In genomic region chr17:24586532-24586931, GRCm38 (mm10) we compare ENCODE assay signal across 22 mouse cellular contexts. TPM values are rescaled to one million over a fixed set of nuclear protein-coding genes. Genes with fewer than 3 reads are reported as not detected.
DNase-seq lines count a peak whose midpoint lies in the region; ATAC-seq and TF ChIP-seq lines count a peak whose summit lies in the region.
"Had no signal": no experiment of that assay in that cellular context is flagged by ENCODE, and none has a peak within 500 bp of the region (broad histone marks: within the 10 kb centered on the region; RNA-seq: fewer than 3 reads in every experiment).

No protein-coding gene starts in this region.

- no peak overlapping the region for H3K4me2 ChIP-seq in CH12.LX (ENCODE audit: insufficient read depth, low read depth, poor library complexity, severe bottlenecking)
- H3K4me2 ChIP-seq in stomach, postnatal 0 days (replicated peaks; ENCODE audit: low read depth): no peak overlapping the region
- H3K4me2 ChIP-seq: embryonic facial prominence, embryonic 12.5 days; forebrain, embryonic 13.5 days; forebrain, embryonic 15.5 days had no signal

- no peak for TF ChIP-seq RAD21 in CH12.LX (IDR thresholded peaks at IDR 0.05; ENCODE audit: low read depth, low read length)

- in situ Hi-C loops in CH12.LX (cut with MboI; ENCODE audit: low pct_ligation_motif_present, low pct_unique_long_range_greater_than_20kb, low sequenced_read_pairs): no loop called here

- ATAC-seq in stomach, postnatal 0 days (ENCODE audit: low FRiP score, low TSS enrichment): no peak
- ATAC-seq: activated CD4-positive, CD25-positive, alpha-beta regulatory T cell, adult 4 months; forebrain, embryonic 13.5 days; forebrain, embryonic 15.5 days; forebrain, postnatal 0 days; Patski had no signal

- WGBS in stomach, postnatal 0 days: 86% methylated on average over 4 of the region's 4 CpGs

- H3K79me2 ChIP-seq in CH12.LX (replicated peaks; ENCODE audit: control insufficient read depth, extremely low read depth, insufficient read depth, poor library complexity, severe bottlenecking): no peaks in the 10 kb centered on the region

- H3K9me3 ChIP-seq in CH12.LX (replicated peaks; ENCODE audit: low read length): no peaks in the 10 kb centered on the region
- no peaks in the 10 kb centered on the region for H3K9me3 ChIP-seq in stomach, postnatal 0 days (ENCODE audit: control insufficient read depth, low read length)
- H3K9me3 ChIP-seq: embryonic facial prominence, embryonic 10.5 days; embryonic facial prominence, embryonic 12.5 days; forebrain, embryonic 13.5 days; forebrain, embryonic 15.5 days; G1E had no signal

- peaks cover 44 to 59% of the 10 kb centered on the region in 2 experiments for H3K36me3 ChIP-seq in CH12.LX (replicated peaks in 1 of 2; ENCODE audit: control insufficient read depth in 1 of 2, insufficient read depth in 1 of 2, low read length in 1 of 2)
- H3K36me3 ChIP-seq in stomach, postnatal 0 days (ENCODE audit: control insufficient read depth, insufficient read depth, low read length): peaks cover 45% of the 10 kb centered on the region

- no peak for TF ChIP-seq EP300 in CH12.LX (IDR thresholded peaks at IDR 0.05; ENCODE audit: low read length)
- TF ChIP-seq EP300 in stomach, postnatal 0 days (optimal IDR thresholded peaks at IDR 0.05): no peak

- no peaks in the 10 kb centered on the region for H3K27me3 ChIP-seq in CH12.LX (replicated peaks)
- H3K27me3 ChIP-seq in stomach, postnatal 0 days (ENCODE audit: control insufficient read depth, insufficient read depth, low read length): no peaks in the 10 kb centered on the region
- H3K27me3 ChIP-seq: embryonic facial prominence, embryonic 12.5 days; forebrain, embryonic 13.5 days; forebrain, embryonic 15.5 days; Patski had no signal

- H3K4me3 ChIP-seq in CH12.LX (replicated peaks in 1 of 3; ENCODE audit: low read depth in 2 of 3, low read length in 2 of 3, poor library complexity in 1 of 3): no peak overlapping the region
- no peak overlapping the region for H3K4me3 ChIP-seq in stomach, postnatal 0 days (ENCODE audit: low read depth, low read length)
- H3K4me3 ChIP-seq: embryonic facial prominence, embryonic 10.5 days; embryonic facial prominence, embryonic 12.5 days; forebrain, embryonic 13.5 days; forebrain, embryonic 15.5 days had no signal

- H3K4me1 ChIP-seq in CH12.LX (ENCODE audit: control insufficient read depth in 1 of 2, insufficient read depth in 2 of 2): peaks cover 3 to 65% of the 10 kb centered on the region in 2 experiments
- H3K4me1 ChIP-seq in stomach, postnatal 0 days (replicated peaks; ENCODE audit: control insufficient read depth, insufficient read depth): no peaks in the 10 kb centered on the region
- H3K4me1 ChIP-seq: embryonic facial prominence, embryonic 10.5 days; embryonic facial prominence, embryonic 12.5 days; forebrain, embryonic 13.5 days; forebrain, embryonic 15.5 days had no signal

- no peak overlapping the region for H3K9ac ChIP-seq in CH12.LX (ENCODE audit: insufficient read depth, low read depth)
- no peak overlapping the region for H3K9ac ChIP-seq in stomach, postnatal 0 days (ENCODE audit: low read length)
- H3K9ac ChIP-seq: embryonic facial prominence, embryonic 12.5 days; forebrain, embryonic 13.5 days; forebrain, embryonic 15.5 days; forebrain, postnatal 0 days had no signal

- TF ChIP-seq POLR2A in CH12.LX (IDR thresholded peaks at IDR 0.05; ENCODE audit: low read depth, low read length): no peak

- no peak for TF ChIP-seq CTCF in CH12.LX (conservative IDR thresholded peaks at IDR 0.05 in 1 of 2, IDR thresholded peaks at IDR 0.05 in 1 of 2; ENCODE audit: low read depth in 2 of 2, low read length in 2 of 2)
- no peak for TF ChIP-seq CTCF in stomach, postnatal 0 days (IDR thresholded peaks at IDR 0.05; ENCODE audit: low read depth)

- DNase-seq in A20 (ENCODE audit: low read depth, low spot score) (peak; percentile 58), CH12.LX (ENCODE audit: extremely low read depth) (peak; percentile 22), MEL-GATA-1-ER (ENCODE audit: extremely low read depth, low read depth) (peak; percentile 49)
- no peak for DNase-seq in stomach, postnatal 0 days (ENCODE audit: low spot score)
- no peak for DNase-seq in heart, adult 9 months (ENCODE audit: low spot score in 2 of 2)
- DNase-seq: adrenal gland, adult 8-10 months; adrenal gland, postnatal 14 days; adrenal gland, postnatal 36 days; B cell, adult 2 months; cerebellum, adult 11-12 months; cerebellum, adult 2 months; cerebellum, adult 9-10 months; cerebellum, postnatal 10 days; cerebellum, postnatal 25 days; forebrain, postnatal 0 days had no signal

- dilution Hi-C loops in CH12.LX (cut with MboI; ENCODE audit: extremely low pct_ligation_motif_present, extremely low pct_unique_long_range_greater_than_20kb, low sequenced_read_pairs): no loop called here

- no peak overlapping the region for H3K27ac ChIP-seq in CH12.LX (ENCODE audit: insufficient read depth, low read depth)
- H3K27ac ChIP-seq in stomach, postnatal 0 days (replicated peaks): no peak overlapping the region
- H3K27ac ChIP-seq: embryonic facial prominence, embryonic 10.5 days; embryonic facial prominence, embryonic 12.5 days; forebrain, embryonic 13.5 days; forebrain, embryonic 15.5 days had no signal

TF ChIP-seq in CH12.LX, 34 proteins besides CTCF, POLR2A, EP300 and RAD21:
- TF ChIP-seq JUN (IDR thresholded peaks at IDR 0.05; ENCODE audit: insufficient read depth, low read depth, low read length): no peak
- no peak for TF ChIP-seq SIN3A (IDR thresholded peaks at IDR 0.05; ENCODE audit: low read length)
- TF ChIP-seq IRF4 (IDR thresholded peaks at IDR 0.05; ENCODE audit: low read depth, low read length): no peak
- TF ChIP-seq MAX (IDR thresholded peaks at IDR 0.05; ENCODE audit: low read length): no peak
- TF ChIP-seq ETS1 (conservative IDR thresholded peaks at IDR 0.05; ENCODE audit: low read depth, low read length): no peak
- TF ChIP-seq USF1 (IDR thresholded peaks at IDR 0.05; ENCODE audit: low read depth, low read length): no peak
- TF ChIP-seq USF2 (conservative IDR thresholded peaks at IDR 0.05; ENCODE audit: low read depth, low read length): no peak
- TF ChIP-seq SMC3 (IDR thresholded peaks at IDR 0.05; ENCODE audit: low read depth, low read length): no peak
- no peak for TF ChIP-seq NRF1 (IDR thresholded peaks at IDR 0.05; ENCODE audit: low read depth, low read length)
- no peak for TF ChIP-seq ZNF384 (IDR thresholded peaks at IDR 0.05; ENCODE audit: low read depth, low read length)
- no peak for TF ChIP-seq PAX5 (IDR thresholded peaks at IDR 0.05; ENCODE audit: low read length)
- TF ChIP-seq ZC3H11A (IDR thresholded peaks at IDR 0.05; ENCODE audit: low read depth, low read length): no peak

RNA-seq across cellular contexts. Expression of gene Pkd1, which starts 36.9 kb away (rescaled TPM):
- total RNA-seq in CH12.LX (2012; rRNA removed) (11.1 and 13.4 TPM in 2 replicates), CH12.LX (2014; rRNA removed) (2.7 and 2.8 TPM in 2 replicates)
- 7.5 and 8.3 TPM in 2 replicates for polyA plus RNA-seq in CH12.LX (2012; ENCODE audit: insufficient read length, low read depth)
- polyA plus RNA-seq in stomach, postnatal 0 days (2015; fragmentation: Nextera tagmentation; extraction: Ambion mirVana): 10.9 and 12.3 TPM in 2 replicates

RNA-seq across cellular contexts. Expression of gene Tsc2, which starts 45.9 kb away (rescaled TPM):
- total RNA-seq in CH12.LX (2012; rRNA removed): 35.2 and 35.4 TPM in 2 replicates
- total RNA-seq in CH12.LX (2014; rRNA removed): 7.8 and 9.1 TPM in 2 replicates
- polyA plus RNA-seq in CH12.LX (2012; ENCODE audit: insufficient read length, low read depth): 54.4 and 69.8 TPM in 2 replicates
- 36.2 and 37.0 TPM in 2 replicates for polyA plus RNA-seq in stomach, postnatal 0 days (2015; fragmentation: Nextera tagmentation; extraction: Ambion mirVana)

RNA-seq across cellular contexts. Expression of gene Nthl1, which starts 45.9 kb away (rescaled TPM):
- 21.9 and 24.0 TPM in 2 replicates for total RNA-seq in CH12.LX (2012; rRNA removed)
- 20.1 TPM in 2 replicates for total RNA-seq in CH12.LX (2014; rRNA removed)
- 20.4 and 25.7 TPM in 2 replicates for polyA plus RNA-seq in CH12.LX (2012; ENCODE audit: insufficient read length, low read depth)
- polyA plus RNA-seq in stomach, postnatal 0 days (2015; fragmentation: Nextera tagmentation; extraction: Ambion mirVana): 8.0 and 8.4 TPM in 2 replicates

RNA-seq across cellular contexts. Expression of gene Rab26, which starts 52.5 kb away (rescaled TPM):
- total RNA-seq in CH12.LX (2012; rRNA removed) (1.3 and 2.2 TPM in 2 replicates), CH12.LX (2014; rRNA removed) (0.36 TPM in 1 of 2 replicates, not detected in the other)
- polyA plus RNA-seq in CH12.LX (2012; ENCODE audit: insufficient read length, low read depth): 0.40 and 0.74 TPM in 2 replicates
- 0.82 and 0.85 TPM in 2 replicates for polyA plus RNA-seq in stomach, postnatal 0 days (2015; fragmentation: Nextera tagmentation; extraction: Ambion mirVana)

RNA-seq across cellular contexts. Expression of gene Traf7, which starts 58.8 kb away (rescaled TPM):
- total RNA-seq in CH12.LX (2012; rRNA removed) (122 and 127 TPM in 2 replicates), CH12.LX (2014; rRNA removed) (109 and 114 TPM in 2 replicates)
- 167 and 176 TPM in 2 replicates for polyA plus RNA-seq in CH12.LX (2012; ENCODE audit: insufficient read length, low read depth)
- 41.8 and 42.6 TPM in 2 replicates for polyA plus RNA-seq in stomach, postnatal 0 days (2015; fragmentation: Nextera tagmentation; extraction: Ambion mirVana)

Comparison
In these comparisons a context has a peak if more than half of its experiments do, and no peak if none do; other contexts are left out.
1. DNase-seq: peak in A20 (single experiment), CH12.LX (single experiment) and MEL-GATA-1-ER (single experiment); none in stomach, postnatal 0 days (single experiment) and heart, adult 9 months (0 of 2).